Mouse (Mus musculus) heart, embryonic 10.5 days (tissue): ENCODE measurements around the gene Inhbc. TPM values are rescaled to one million over a fixed set of nuclear protein-coding genes. Genes with fewer than 3 reads are reported as not detected.

Source experiments
- DNase-seq: peaks from one replicate; pipeline ENCODE4 v3.0.0-alpha.2; 2017; ENCODE audit warnings: low spot score
- H3K27ac ChIP-seq: fragments of 300-500 bp; sonication (generic); 2 replicates; pipeline ENCODE4 v1.5.1; 2016; ENCODE audit warnings: mild to moderate bottlenecking
- H3K27me3 ChIP-seq: fragments of 300-500 bp; sonication (generic); 2 replicates; pipeline ENCODE4 v1.6.1; 2016; ENCODE audit warnings: mild to moderate bottlenecking; ENCODE audit not compliant: poor library complexity, insufficient read depth, severe bottlenecking
- H3K36me3 ChIP-seq: fragments of 300-500 bp; sonication (generic); 2 replicates; pipeline ENCODE4 v1.6.1; 2016; ENCODE audit warnings: mild to moderate bottlenecking, moderate library complexity
- H3K4me1 ChIP-seq: fragments of 300-500 bp; sonication (generic); 2 replicates; pipeline ENCODE4 v1.6.1; 2016; ENCODE audit warnings: mild to moderate bottlenecking
- H3K4me3 ChIP-seq: fragments of 300-500 bp; sonication (generic); 2 replicates; pipeline ENCODE4 v1.5.1; 2016; ENCODE audit warnings: mild to moderate bottlenecking, moderate library complexity
- H3K9me3 ChIP-seq: fragments of 300-500 bp; sonication (generic); 2 replicates; pipeline ENCODE4 v1.6.1; 2016; ENCODE audit warnings: mild to moderate bottlenecking, moderate library complexity
- WGBS: fragments of 180-500 bp; shearing (Covaris S2); methylation state at CpG from one replicate; pipeline ENCODE4 v1.1.7; 2016; 5-methylcytosine and 5-hydroxymethylcytosine counted together
- polyA plus RNA-seq: library from polyadenylated mRNA; unstranded; fragments of >200 nt; fragmentation: Nextera tagmentation; extraction: Ambion mirVana; gene quantifications from 2 replicates; pipeline ENCODE4 v1.2.1, GENCODE M21; 2016

Inhbc gene
- polyA plus RNA-seq, 1 experiment from 2014 or later = 0.31 TPM

- Histone ChIP-seq H3K27ac (no peak overlapping the region), H3K27me3 (no peaks in the 10 kb centered on the region), H3K4me3 (no peak overlapping the region), H3K36me3 (no peaks in the 10 kb centered on the region), H3K4me1 (peaks cover 14% of the 10 kb centered on the region), H3K9me3 (no peaks in the 10 kb centered on the region)
- DNase-seq = no peak
- 72% methylated on average over 3 of the region's 3 CpGs for WGBS
Measured at GRCm38 (mm10) chr10:127377700-127378099, 7.5 kb upstream of the Inhbc start.

GRCm38 (mm10) chr10:127371023-127371422 lies 792 bp upstream of the Inhbc start:
- Histone ChIP-seq H3K27ac (no peak overlapping the region), H3K4me1 (peaks cover 4% of the 10 kb centered on the region; the same call in 1 of the 2 replicates), H3K27me3 (no peaks in the 10 kb centered on the region), H3K36me3 (no peaks in the 10 kb centered on the region), H3K9me3 (no peaks in the 10 kb centered on the region), H3K4me3 (no peak overlapping the region)
- no peak for DNase-seq
- 76% methylated on average over 2 of the region's 2 CpGs for WGBS

DNA sequence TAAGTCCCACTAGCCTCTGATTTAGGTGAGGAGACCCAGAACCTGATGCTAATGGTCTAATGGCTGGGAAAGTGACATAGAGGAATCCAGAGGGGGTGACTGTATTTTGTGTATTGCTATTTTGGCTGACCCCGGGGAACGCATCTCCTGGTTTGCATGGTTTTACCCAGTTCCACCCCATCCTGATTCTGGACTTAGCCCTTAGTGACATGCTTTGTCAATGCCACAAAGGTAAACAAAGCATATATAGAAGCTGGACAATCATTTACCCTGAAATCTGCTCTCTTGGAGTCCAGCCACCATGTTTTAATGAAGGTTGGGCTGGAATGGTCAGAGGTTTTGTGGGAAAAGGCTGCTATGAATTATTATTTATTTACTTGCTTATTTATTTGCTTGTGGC lies 2.0 kb downstream of the Inhbc start:
- DNase-seq = no peak
- no peaks in the 10 kb centered on the region for H3K9me3 ChIP-seq
- H3K36me3 ChIP-seq = no peaks in the 10 kb centered on the region
- H3K27ac ChIP-seq = no peak overlapping the region
- H3K27me3 ChIP-seq = no peaks in the 10 kb centered on the region
- no peak overlapping the region for H3K4me3 ChIP-seq
- 83% methylated on average over 2 of the region's 2 CpGs for WGBS
- H3K4me1 ChIP-seq = peaks cover 4% of the 10 kb centered on the region; the same call in 1 of the 2 replicates

DNA sequence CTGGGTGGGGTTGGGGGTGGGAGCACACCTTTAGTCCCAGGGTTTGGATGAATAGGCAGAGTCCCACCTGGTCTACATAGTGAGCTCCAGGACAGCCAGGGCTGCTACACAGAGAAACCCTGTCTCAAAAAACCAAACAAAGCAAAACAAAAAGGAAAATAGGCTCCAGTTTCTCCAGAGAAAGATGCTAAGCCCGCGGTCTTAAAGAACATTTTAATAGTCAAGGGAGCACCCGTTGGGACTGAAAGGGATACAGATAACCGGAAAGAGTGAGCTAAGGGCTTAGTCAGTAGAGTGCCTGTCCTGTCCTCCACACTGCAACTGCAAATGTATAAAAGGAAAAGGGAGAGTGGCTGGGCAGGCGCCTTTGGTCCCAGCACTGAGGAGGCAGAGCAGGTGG lies 3.1 kb downstream of the Inhbc start:
- WGBS = 70% methylated on average over 5 of the region's 5 CpGs
- Histone ChIP-seq H3K4me3 (no peak overlapping the region), H3K36me3 (no peaks in the 10 kb centered on the region), H3K27ac (no peak overlapping the region), H3K27me3 (no peaks in the 10 kb centered on the region), H3K4me1 (peaks cover 4% of the 10 kb centered on the region; the same call in 1 of the 2 replicates), H3K9me3 (no peaks in the 10 kb centered on the region)
- DNase-seq = no peak

DNA sequence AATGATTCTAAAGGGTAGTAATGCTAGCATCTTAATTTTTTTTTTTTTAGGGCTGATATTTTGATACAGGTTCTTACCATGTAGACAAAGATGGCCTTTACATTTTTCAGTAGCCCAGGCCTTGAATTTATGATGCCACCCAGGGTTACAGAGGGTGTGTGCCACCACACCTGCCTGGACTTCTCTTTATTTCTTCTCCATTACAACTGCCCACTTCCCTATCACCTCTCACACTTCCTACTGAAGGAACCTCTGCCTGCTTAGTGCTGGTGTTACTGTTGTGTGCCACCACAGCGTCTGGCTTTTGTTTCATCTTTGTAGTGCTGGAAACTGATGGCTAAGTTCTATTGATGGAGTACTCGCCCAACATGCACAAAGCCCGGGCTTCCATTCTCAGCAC lies 9.5 kb downstream of the Inhbc start:
- no peaks in the 10 kb centered on the region for H3K27me3 ChIP-seq
- no peak for DNase-seq
- H3K36me3 ChIP-seq = no peaks in the 10 kb centered on the region
- no peaks in the 10 kb centered on the region for H3K9me3 ChIP-seq
- H3K4me3 ChIP-seq = no peak overlapping the region
- H3K27ac ChIP-seq = no peak overlapping the region
- H3K4me1 ChIP-seq = no peaks in the 10 kb centered on the region
- 80% methylated on average over 3 of the region's 3 CpGs for WGBS

- no peak overlapping the region for H3K4me3 ChIP-seq
- H3K27me3 ChIP-seq = peaks cover 17% of the 10 kb centered on the region
- H3K36me3 ChIP-seq = no peaks in the 10 kb centered on the region
- no peaks in the 10 kb centered on the region for H3K9me3 ChIP-seq
- WGBS = 70% methylated on average over 10 of the region's 10 CpGs
- peaks cover 15% of the 10 kb centered on the region for H3K4me1 ChIP-seq
- H3K27ac ChIP-seq = no peak overlapping the region
- DNase-seq = no peak
Measured at GRCm38 (mm10) chr10:127355336-127355735, 14.9 kb downstream of the Inhbc start.

DNA sequence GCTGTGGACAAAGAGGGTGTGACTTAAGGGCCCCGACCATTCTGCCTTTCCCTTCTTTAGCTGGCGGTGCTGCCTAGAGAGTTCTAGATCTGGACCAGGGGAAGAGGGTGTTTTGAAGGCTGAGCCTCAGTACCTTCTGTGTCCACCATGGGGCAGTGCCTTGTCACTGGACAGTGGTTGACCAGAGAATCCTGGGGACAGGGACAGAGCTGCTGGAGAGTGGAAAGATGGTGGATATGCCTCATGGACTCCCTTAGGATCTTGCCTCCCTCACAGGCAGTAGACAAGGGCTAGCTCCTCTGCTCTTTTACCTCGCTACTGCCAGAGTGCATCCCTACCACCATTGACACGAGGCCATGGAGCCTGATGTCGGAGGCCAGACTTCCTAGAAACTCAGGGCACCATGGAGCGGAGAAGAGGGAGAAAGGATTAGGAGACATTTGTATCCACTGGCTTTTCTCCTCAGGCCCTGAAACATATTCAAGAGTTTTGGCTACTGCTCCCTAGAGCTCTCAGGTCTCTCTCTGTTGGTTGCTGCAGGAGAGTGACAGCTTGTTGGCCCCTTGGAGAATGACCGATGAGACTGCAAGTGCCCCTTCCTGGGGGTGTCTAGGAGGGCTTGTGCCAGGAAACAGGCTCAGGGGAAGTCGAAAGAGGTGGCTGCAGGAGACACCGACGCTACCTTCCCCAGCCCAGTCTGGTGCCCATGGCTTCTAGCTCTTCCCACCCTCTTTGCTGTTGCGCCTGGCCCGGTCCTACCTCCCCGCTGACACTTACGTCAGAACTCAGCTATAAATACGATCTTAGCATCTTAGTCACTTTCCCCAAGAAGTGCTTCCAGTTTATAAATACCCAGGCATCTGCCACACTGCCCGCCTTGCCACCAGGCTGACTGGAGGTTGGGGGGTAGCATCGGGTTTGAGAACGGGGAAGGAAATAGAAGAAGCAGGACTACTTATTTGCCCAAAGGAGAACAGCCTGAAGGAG lies 16.0 kb downstream of the Inhbc start, which contains the start of gene Inhbe:
TSS of gene Inhbe (minus strand) at position 503 of the 987 bp plus-strand sequence.
- H3K4me1 ChIP-seq = peaks cover 19% of the 10 kb centered on the region
- no peaks in the 10 kb centered on the region for H3K36me3 ChIP-seq
- H3K27me3 ChIP-seq = peaks cover 22% of the 10 kb centered on the region
- no peaks in the 10 kb centered on the region for H3K9me3 ChIP-seq
- WGBS = 83% methylated on average over 18 of the region's 18 CpGs
- H3K27ac ChIP-seq = no peak within 1 kb of the TSS
- DNase-seq = peak; percentile 69
- H3K4me3 ChIP-seq = no peak within 1 kb of the TSS

DNA sequence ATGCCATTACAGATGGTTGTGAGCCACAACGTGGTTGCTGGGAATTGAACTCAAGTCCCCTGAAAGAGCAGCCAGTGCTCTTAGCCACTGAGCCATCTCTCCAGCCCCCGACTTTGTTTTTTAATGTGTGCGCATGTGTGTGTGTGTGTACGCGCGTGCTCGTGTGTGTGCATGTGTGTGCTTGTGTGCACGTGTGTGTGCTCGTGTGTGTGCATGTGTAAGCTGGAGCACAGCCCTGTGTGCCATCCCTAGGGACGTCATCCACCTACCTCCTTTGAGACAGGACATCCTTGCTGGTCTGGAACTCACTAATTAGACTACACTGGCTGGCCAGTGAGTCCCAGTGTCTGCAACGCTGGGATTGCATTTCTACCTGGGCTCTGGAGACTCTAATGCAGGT lies 17.5 kb downstream of the Inhbc start:
- Histone ChIP-seq H3K9me3 (no peaks in the 10 kb centered on the region), H3K36me3 (no peaks in the 10 kb centered on the region), H3K4me1 (peaks cover 19% of the 10 kb centered on the region), H3K27ac (no peak overlapping the region), H3K4me3 (no peak overlapping the region), H3K27me3 (peaks cover 22% of the 10 kb centered on the region)
- 88% methylated on average over 11 of the region's 11 CpGs for WGBS
- no peak for DNase-seq

DNA sequence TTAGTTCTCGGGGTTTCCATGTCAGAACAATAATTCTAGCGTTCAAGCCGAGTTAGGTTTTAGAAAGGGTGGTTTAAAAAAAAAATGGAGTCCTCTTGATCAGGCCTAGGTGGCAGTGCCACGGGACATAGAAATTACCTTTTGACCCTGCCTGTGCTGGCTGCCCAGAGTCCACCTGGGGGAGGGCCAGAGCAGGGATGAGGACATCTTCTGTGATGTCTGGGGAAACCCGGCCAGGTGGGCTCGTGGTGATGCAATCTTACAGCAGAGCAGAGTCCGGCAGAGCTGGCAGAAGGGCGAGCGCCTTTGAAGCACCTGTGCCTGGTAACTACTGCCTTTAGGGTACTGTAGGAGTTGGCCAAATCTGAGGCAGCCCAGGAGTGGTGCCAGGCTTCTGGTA lies 18.0 kb downstream of the Inhbc start:
- Histone ChIP-seq H3K4me3 (no peak overlapping the region), H3K4me1 (peaks cover 19% of the 10 kb centered on the region), H3K9me3 (no peaks in the 10 kb centered on the region), H3K27me3 (peaks cover 22% of the 10 kb centered on the region), H3K36me3 (no peaks in the 10 kb centered on the region), H3K27ac (no peak overlapping the region)
- DNase-seq = no peak
- 92% methylated on average over 9 of the region's 9 CpGs for WGBS

DNA sequence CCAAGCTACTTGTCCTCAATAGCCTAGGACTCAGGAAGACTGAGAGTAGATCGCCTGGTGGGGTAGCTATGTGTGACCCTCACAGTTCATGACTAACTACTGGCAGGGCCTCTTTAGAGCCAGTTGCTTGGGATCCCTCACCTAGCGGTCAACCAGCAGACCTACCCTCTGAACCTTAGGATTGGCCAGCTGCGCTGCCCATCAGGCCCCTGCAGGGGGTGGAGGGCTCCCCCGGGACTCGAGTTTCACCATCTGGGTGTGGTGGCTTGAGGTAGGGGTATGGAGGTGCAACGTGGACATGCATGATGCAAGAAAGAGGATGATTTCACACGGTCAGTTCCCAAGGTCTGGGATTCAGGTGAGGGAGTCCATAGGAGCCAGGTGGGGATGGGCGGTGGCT lies 18.5 kb downstream of the Inhbc start:
- DNase-seq = no peak
- Histone ChIP-seq H3K27me3 (peaks cover 22% of the 10 kb centered on the region), H3K4me3 (no peak overlapping the region), H3K4me1 (peaks cover 19% of the 10 kb centered on the region), H3K36me3 (no peaks in the 10 kb centered on the region), H3K27ac (no peak overlapping the region), H3K9me3 (no peaks in the 10 kb centered on the region)
- whole genome bisulfite sequencing = 57% methylated on average over 8 of the region's 8 CpGs

- Histone ChIP-seq H3K36me3 (no peaks in the 10 kb centered on the region), H3K27me3 (peaks cover 22% of the 10 kb centered on the region), H3K27ac (no peak overlapping the region), H3K4me3 (0 out of 2 replicates have a peak overlapping the region, but pooled peaks have one; percentile 46), H3K9me3 (no peaks in the 10 kb centered on the region), H3K4me1 (peaks cover 19% of the 10 kb centered on the region)
- no peak for DNase-seq
- WGBS = 77% methylated on average over 8 of the region's 8 CpGs
Measured at GRCm38 (mm10) chr10:127351285-127351595, 19.0 kb downstream of the Inhbc start.

DNA sequence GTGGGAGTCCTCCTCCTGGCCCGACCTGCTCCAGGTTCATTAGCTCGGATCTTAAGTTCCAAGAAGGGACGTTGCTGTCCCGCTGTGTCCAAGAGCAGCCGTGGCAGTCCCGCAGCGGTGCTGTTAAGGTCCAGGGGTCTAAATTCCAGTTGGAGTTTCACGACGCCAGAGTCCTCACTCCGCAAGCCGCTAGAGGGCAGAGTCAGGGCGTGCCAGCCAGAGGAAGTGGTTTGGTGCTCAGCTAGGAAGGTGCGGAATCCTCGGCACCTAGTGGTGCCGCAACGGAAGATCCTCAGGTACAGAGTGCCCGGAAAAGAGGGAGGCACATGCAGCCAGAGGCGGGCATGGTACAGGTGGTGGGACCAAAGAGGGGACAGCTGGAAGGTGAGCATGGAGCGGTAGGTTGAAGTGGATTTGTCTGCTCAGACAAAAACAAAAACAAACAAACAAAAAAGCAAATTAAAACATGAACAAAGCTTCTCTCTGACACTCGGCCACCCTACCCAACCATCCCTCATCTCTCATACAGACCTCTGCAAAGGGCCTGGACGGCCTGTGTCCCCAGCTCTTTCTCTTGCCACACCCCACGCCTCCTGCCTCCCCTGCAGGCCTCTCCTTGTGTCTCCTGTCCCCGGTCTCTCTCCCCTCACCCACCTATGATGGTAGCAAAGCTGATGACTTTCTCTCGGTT lies 19.5 kb downstream of the Inhbc start:
- 11% methylated on average over 24 of the region's 24 CpGs for WGBS
- Histone ChIP-seq H3K27ac (peak overlapping the region; percentile 12), H3K9me3 (no peaks in the 10 kb centered on the region), H3K4me1 (peaks cover 19% of the 10 kb centered on the region), H3K4me3 (peak overlapping the region; percentile 46), H3K27me3 (peaks cover 22% of the 10 kb centered on the region), H3K36me3 (no peaks in the 10 kb centered on the region)
- peak; percentile 85 for DNase-seq

- Histone ChIP-seq H3K4me1 (peaks cover 19% of the 10 kb centered on the region), H3K4me3 (no peak overlapping the region), H3K27me3 (peaks cover 19% of the 10 kb centered on the region), H3K36me3 (no peaks in the 10 kb centered on the region), H3K9me3 (no peaks in the 10 kb centered on the region), H3K27ac (no peak overlapping the region)
- DNase-seq = no peak
- WGBS = 78% methylated on average over 8 of the region's 8 CpGs
Measured at GRCm38 (mm10) chr10:127349810-127350209, 20.4 kb downstream of the Inhbc start.
